Mouse (Mus musculus) embryonic fibroblast, embryonic 13.5 days (primary cell): Measurements from ENCODE around the gene Thap7. TPM values are rescaled to one million over a fixed set of nuclear protein-coding genes. Genes with fewer than 3 reads are reported as not detected.
A peak's percentile ranks its signal among the peaks of the same experiment; 100 is the strongest.

ENCODE experiments used
- H3K27ac ChIP-seq: 2 replicates; pipeline ENCODE4 v1.5.1; 2012; ENCODE audit warnings: low read length, control low read depth, inconsistent platforms; ENCODE audit not compliant: insufficient read depth
- H3K4me1 ChIP-seq: 2 replicates; pipeline ENCODE4 v1.6.1; 2011; ENCODE audit warnings: low read length; ENCODE audit not compliant: control insufficient read depth, insufficient read depth
- H3K4me3 ChIP-seq: 2 replicates; pipeline ENCODE4 v1.5.1; 2011; ENCODE audit warnings: mild to moderate bottlenecking, control low read depth, low read length; ENCODE audit not compliant: insufficient read depth
- CTCF ChIP-seq: IDR thresholded peaks from 2 replicates; pipeline ENCODE4 v1.5.1; 2011; ENCODE audit warnings: mild to moderate bottlenecking, control low read depth, low read length, moderate library complexity, borderline replicate concordance; ENCODE audit not compliant: insufficient read depth
- POLR2A ChIP-seq: IDR thresholded peaks from 2 replicates; pipeline ENCODE4 v1.6.1; 2011; ENCODE audit warnings: low read depth, mild to moderate bottlenecking, control low read depth, low read length, moderate library complexity
- polyA plus RNA-seq: library from polyadenylated mRNA; stranded (reverse); fragments of >200 nt; gene quantifications from 2 replicates; pipeline ENCODE4 v1.2.4, GENCODE M21; 2011; ENCODE audit warnings: low read depth; ENCODE audit not compliant: missing spikeins, insufficient read length

The Thap7 gene
- polyA plus RNA-seq, 1 experiment: 23.8 TPM

GRCm38 (mm10) chr16:17532676-17533329, 1.9 kb upstream of the Thap7 start:
- Histone ChIP-seq H3K27ac (no peak overlapping the region), H3K4me3 (no peak overlapping the region), H3K4me1 (peaks cover 4% of the 10 kb centered on the region; the same call in 1 of the 2 replicates)
- no peak for TF ChIP-seq POLR2A
- TF ChIP-seq CTCF: no peak

- Histone ChIP-seq H3K27ac (no peak overlapping the region), H3K4me3 (no peak overlapping the region), H3K4me1 (peaks cover 4% of the 10 kb centered on the region; the same call in 1 of the 2 replicates)
- TF ChIP-seq POLR2A: no peak
- TF ChIP-seq CTCF: 0 out of 2 replicates have a peak, but pooled peaks have one; percentile 14
Measured at GRCm38 (mm10) chr16:17532271-17532670, 1.3 kb upstream of the Thap7 start.

GRCm38 (mm10) chr16:17529981-17530586, 852 bp downstream of the Thap7 start:
- TF ChIP-seq CTCF (no peak), POLR2A (no peak)
- H3K4me1 ChIP-seq: peaks cover 4% of the 10 kb centered on the region; the same call in 1 of the 2 replicates
- H3K27ac ChIP-seq: peak overlapping the region; percentile 87
- peak overlapping the region; percentile 78 for H3K4me3 ChIP-seq

GRCm38 (mm10) chr16:17528276-17528675, 2.7 kb downstream of the Thap7 start:
- Histone ChIP-seq H3K4me3 (no peak overlapping the region), H3K4me1 (peaks cover 4% of the 10 kb centered on the region; the same call in 1 of the 2 replicates), H3K27ac (no peak overlapping the region)
- TF ChIP-seq CTCF (no peak), POLR2A (no peak)

- TF ChIP-seq CTCF (no peak), POLR2A (peak; percentile 10; the same call in 1 of the 2 replicates)
- Histone ChIP-seq H3K27ac (no peak overlapping the region), H3K4me1 (peaks cover 4% of the 10 kb centered on the region; the same call in 1 of the 2 replicates), H3K4me3 (no peak overlapping the region)
Measured at GRCm38 (mm10) chr16:17527606-17528005, 3.3 kb downstream of the Thap7 start.

- H3K4me1 ChIP-seq: no peaks in the 10 kb centered on the region; the same call in 1 of the 2 replicates
- H3K27ac ChIP-seq: no peak overlapping the region
- TF ChIP-seq POLR2A: no peak
- no peak for TF ChIP-seq CTCF
Measured at GRCm38 (mm10) chr16:17526223-17526622, 4.7 kb downstream of the Thap7 start.

GRCm38 (mm10) chr16:17525524-17525923, 5.4 kb downstream of the Thap7 start:
- Histone ChIP-seq H3K4me3 (no peak overlapping the region), H3K27ac (no peak overlapping the region), H3K4me1 (no peaks in the 10 kb centered on the region; the same call in 1 of the 2 replicates)
- TF ChIP-seq CTCF: no peak
- no peak for TF ChIP-seq POLR2A

More at GRCm38 (mm10) chr16:17526223-17526622, 4.7 kb downstream of the Thap7 start:
- no peak overlapping the region for H3K4me3 ChIP-seq

GRCm38 (mm10) chr16:17524156-17524555, 6.8 kb downstream of the Thap7 start:
- TF ChIP-seq CTCF (no peak), POLR2A (no peak)
- Histone ChIP-seq H3K4me3 (no peak overlapping the region), H3K27ac (no peak overlapping the region)

GRCm38 (mm10) chr16:17518910-17519309, 12.0 kb downstream of the Thap7 start:
- H3K4me1 ChIP-seq: no peaks in the 10 kb centered on the region
- no peak overlapping the region for H3K4me3 ChIP-seq
- TF ChIP-seq POLR2A (no peak), CTCF (no peak)
- no peak overlapping the region for H3K27ac ChIP-seq

More at GRCm38 (mm10) chr16:17524156-17524555, 6.8 kb downstream of the Thap7 start:
- no peaks in the 10 kb centered on the region for H3K4me1 ChIP-seq

- TF ChIP-seq POLR2A: no peak
- TF ChIP-seq CTCF: no peak
- Histone ChIP-seq H3K4me1 (peaks cover 4% of the 10 kb centered on the region; the same call in 1 of the 2 replicates), H3K4me3 (no peak overlapping the region), H3K27ac (no peak overlapping the region)
Measured at GRCm38 (mm10) chr16:17511431-17511830, 19.5 kb downstream of the Thap7 start.
